Comparison of ENCODE assay signal across 21 mouse cellular contexts in genomic region chr17:85987531-85987930, GRCm38 (mm10).
DNase-seq lines count a peak whose midpoint lies in the region; ATAC-seq and TF ChIP-seq lines count a peak whose summit lies in the region.
"Had no signal": no experiment of that assay in that cellular context is flagged by ENCODE, and none has a peak within 500 bp of the region (broad histone marks: within the 10 kb centered on the region; RNA-seq: fewer than 3 reads in every experiment).

No protein-coding gene starts in this region.

- no peak for TF ChIP-seq CTCF in hindbrain, postnatal 0 days (IDR thresholded peaks at IDR 0.05; ENCODE audit: low read depth)
- TF ChIP-seq CTCF in kidney, postnatal 0 days (IDR thresholded peaks at IDR 0.05; ENCODE audit: low read depth) = no peak; the same call in 1 of the 2 replicates
- TF ChIP-seq CTCF in midbrain, postnatal 0 days (IDR thresholded peaks at IDR 0.05) = no peak

- no peaks in the 10 kb centered on the region for H3K4me1 ChIP-seq in hindbrain, postnatal 0 days (ENCODE audit: insufficient read depth, low read length)
- H3K4me1 ChIP-seq in hindbrain, embryonic 11.5 days (replicated peaks; ENCODE audit: control insufficient read depth, insufficient read depth, low read length) = no peaks in the 10 kb centered on the region
- H3K4me1 ChIP-seq in kidney, postnatal 0 days (replicated peaks; ENCODE audit: insufficient read depth, low read length) = no peaks in the 10 kb centered on the region
- no peaks in the 10 kb centered on the region for H3K4me1 ChIP-seq in midbrain, postnatal 0 days (ENCODE audit: insufficient read depth, low read length)
- H3K4me1 ChIP-seq in midbrain, embryonic 16.5 days (ENCODE audit: control insufficient read depth, insufficient read depth, low read length) = no peaks in the 10 kb centered on the region
- H3K4me1 ChIP-seq: hindbrain, embryonic 15.5 days had no signal

- no peak overlapping the region for H3K27ac ChIP-seq in hindbrain, postnatal 0 days
- no peak overlapping the region for H3K27ac ChIP-seq in hindbrain, embryonic 11.5 days (ENCODE audit: low read depth, low read length)
- 0 out of 2 replicates have a peak overlapping the region, but pooled peaks have one; percentile 15 for H3K27ac ChIP-seq in kidney, postnatal 0 days
- no peak overlapping the region for H3K27ac ChIP-seq in midbrain, postnatal 0 days (ENCODE audit: low read depth, low read length)
- no peak overlapping the region for H3K27ac ChIP-seq in midbrain, embryonic 16.5 days (ENCODE audit: low read length)
- H3K27ac ChIP-seq: embryonic facial prominence, embryonic 13.5 days; heart, adult 2 months; hindbrain, embryonic 10.5 days; hindbrain, embryonic 15.5 days had no signal

- no peak for ATAC-seq in hindbrain, postnatal 0 days
- no peak for ATAC-seq in hindbrain, embryonic 11.5 days (ENCODE audit: low FRiP score)
- ATAC-seq in kidney, postnatal 0 days (replicated peaks; ENCODE audit: low FRiP score, low read depth) = no peak
- ATAC-seq in midbrain, postnatal 0 days (ENCODE audit: low FRiP score) = no peak
- no peak for ATAC-seq in midbrain, embryonic 16.5 days
- ATAC-seq: forebrain, embryonic 14.5 days; inflammation-experienced regulatory T-cells, adult 6 months had no signal

- 65% methylated on average over 4 of the region's 4 CpGs for WGBS in hindbrain, postnatal 0 days
- WGBS in hindbrain, embryonic 11.5 days = 79% methylated on average over 4 of the region's 4 CpGs
- WGBS in kidney, postnatal 0 days = 37% methylated on average over 4 of the region's 4 CpGs
- WGBS in midbrain, postnatal 0 days = 76% methylated on average over 4 of the region's 4 CpGs
- WGBS in midbrain, embryonic 16.5 days = 71% methylated on average over 4 of the region's 4 CpGs

- H3K27me3 ChIP-seq in hindbrain, postnatal 0 days (ENCODE audit: insufficient read depth, low read length) = no peaks in the 10 kb centered on the region
- H3K27me3 ChIP-seq in hindbrain, embryonic 11.5 days (ENCODE audit: control insufficient read depth, insufficient read depth, low read length) = no peaks in the 10 kb centered on the region
- no peaks in the 10 kb centered on the region for H3K27me3 ChIP-seq in kidney, postnatal 0 days (ENCODE audit: insufficient read depth, low read length)
- H3K27me3 ChIP-seq in midbrain, postnatal 0 days (ENCODE audit: insufficient read depth, low read length) = no peaks in the 10 kb centered on the region
- no peaks in the 10 kb centered on the region for H3K27me3 ChIP-seq in midbrain, embryonic 16.5 days (ENCODE audit: control insufficient read depth, insufficient read depth, low read depth, low read length)
- H3K27me3 ChIP-seq: heart, embryonic 12.5 days; hindbrain, embryonic 15.5 days had no signal

- peak; percentile 7 for DNase-seq in hindbrain, postnatal 0 days (ENCODE audit: low spot score)
- DNase-seq in hindbrain, embryonic 11.5 days (ENCODE audit: low spot score) = no peak
- DNase-seq in kidney, postnatal 0 days (ENCODE audit: low spot score) = peak; percentile 78
- no peak for DNase-seq in kidney, postnatal 25 days
- DNase-seq in midbrain, postnatal 0 days (ENCODE audit: low spot score) = peak; percentile 27
- DNase-seq in frontal cortex, postnatal 14 days (ENCODE audit: low spot score in 2 of 2) = no peak
- DNase-seq: adrenal gland, adult 2 months; adrenal gland, postnatal 36 days; cerebellum, adult 11 months; cerebellum, adult 8-10 months; cerebellum, postnatal 14 days; embryo, embryonic 11 days; gastrocnemius, postnatal 10 days; heart, adult 2 months had no signal

- H3K9me3 ChIP-seq in hindbrain, postnatal 0 days (ENCODE audit: low read length) = no peaks in the 10 kb centered on the region
- no peaks in the 10 kb centered on the region for H3K9me3 ChIP-seq in hindbrain, embryonic 11.5 days (ENCODE audit: control insufficient read depth, low read length)
- H3K9me3 ChIP-seq in kidney, postnatal 0 days (replicated peaks; ENCODE audit: low read length) = no peaks in the 10 kb centered on the region
- no peaks in the 10 kb centered on the region for H3K9me3 ChIP-seq in midbrain, postnatal 0 days (ENCODE audit: low read length)
- H3K9me3 ChIP-seq in midbrain, embryonic 16.5 days (replicated peaks; ENCODE audit: control insufficient read depth, low read length, poor library complexity, severe bottlenecking) = no peaks in the 10 kb centered on the region
- H3K9me3 ChIP-seq: embryonic facial prominence, embryonic 13.5 days; heart, embryonic 12.5 days; hindbrain, embryonic 10.5 days; hindbrain, embryonic 15.5 days had no signal

- H3K36me3 ChIP-seq in hindbrain, postnatal 0 days (ENCODE audit: insufficient read depth, low read length) = no peaks in the 10 kb centered on the region
- no peaks in the 10 kb centered on the region for H3K36me3 ChIP-seq in hindbrain, embryonic 11.5 days (ENCODE audit: control insufficient read depth, insufficient read depth, low read length)
- no peaks in the 10 kb centered on the region for H3K36me3 ChIP-seq in kidney, postnatal 0 days (ENCODE audit: insufficient read depth, low read length)
- H3K36me3 ChIP-seq in midbrain, postnatal 0 days (ENCODE audit: insufficient read depth, low read length) = no peaks in the 10 kb centered on the region; the same call in 1 of the 2 replicates
- H3K36me3 ChIP-seq in midbrain, embryonic 16.5 days (ENCODE audit: control insufficient read depth, insufficient read depth, low read length) = no peaks in the 10 kb centered on the region
- H3K36me3 ChIP-seq: hindbrain, embryonic 15.5 days had no signal

- no peak overlapping the region for H3K4me3 ChIP-seq in hindbrain, postnatal 0 days (ENCODE audit: low read length)
- H3K4me3 ChIP-seq in hindbrain, embryonic 11.5 days (ENCODE audit: low read depth, low read length) = no peak overlapping the region
- no peak overlapping the region for H3K4me3 ChIP-seq in kidney, postnatal 0 days (replicated peaks; ENCODE audit: low read depth, low read length)
- H3K4me3 ChIP-seq in midbrain, postnatal 0 days (ENCODE audit: low read depth, low read length) = no peak overlapping the region
- no peak overlapping the region for H3K4me3 ChIP-seq in midbrain, embryonic 16.5 days (ENCODE audit: low read depth, low read length)
- H3K4me3 ChIP-seq: embryonic facial prominence, embryonic 13.5 days; heart, adult 2 months; heart, embryonic 12.5 days; hindbrain, embryonic 10.5 days; hindbrain, embryonic 15.5 days had no signal

- no peak overlapping the region for H3K9ac ChIP-seq in hindbrain, postnatal 0 days (replicated peaks; ENCODE audit: low read length)
- no peak overlapping the region for H3K9ac ChIP-seq in hindbrain, embryonic 11.5 days (ENCODE audit: low read depth, low read length)
- H3K9ac ChIP-seq in kidney, postnatal 0 days (ENCODE audit: low read depth, low read length) = no peak overlapping the region
- H3K9ac ChIP-seq in midbrain, postnatal 0 days (replicated peaks; ENCODE audit: low read length, poor library complexity, severe bottlenecking) = no peak overlapping the region
- no peak overlapping the region for H3K9ac ChIP-seq in midbrain, embryonic 16.5 days (ENCODE audit: low read depth, low read length)
- H3K9ac ChIP-seq: embryonic facial prominence, embryonic 13.5 days; heart, embryonic 12.5 days; hindbrain, embryonic 15.5 days had no signal

- H3K4me2 ChIP-seq in hindbrain, postnatal 0 days (ENCODE audit: low read depth, low read length) = no peak overlapping the region
- no peak overlapping the region for H3K4me2 ChIP-seq in hindbrain, embryonic 11.5 days (replicated peaks; ENCODE audit: low read depth, low read length)
- no peak overlapping the region for H3K4me2 ChIP-seq in kidney, postnatal 0 days (ENCODE audit: low read length)
- no peak overlapping the region for H3K4me2 ChIP-seq in midbrain, postnatal 0 days (ENCODE audit: low read depth, low read length, poor library complexity, severe bottlenecking)
- no peak overlapping the region for H3K4me2 ChIP-seq in midbrain, embryonic 16.5 days (ENCODE audit: low read length)
- H3K4me2 ChIP-seq: embryonic facial prominence, embryonic 13.5 days; heart, embryonic 12.5 days; hindbrain, embryonic 15.5 days had no signal

Comparison
In these comparisons a context has a peak if more than half of its experiments do, and no peak if none do; other contexts are left out.
1. DNase-seq: peak in hindbrain, postnatal 0 days (single experiment), kidney, postnatal 0 days (single experiment) and midbrain, postnatal 0 days (single experiment); none in hindbrain, embryonic 11.5 days (single experiment), kidney, postnatal 25 days (0 of 2) and frontal cortex, postnatal 14 days (0 of 2).